Mouse (Mus musculus) activated CD4-positive, CD25-positive, alpha-beta regulatory T cell (primary cell): ENCODE results near the gene Rtp3. TPM values are rescaled to one million over a fixed set of nuclear protein-coding genes. Genes with fewer than 3 reads are reported as not detected.

Source experiments
- polyA plus RNA-seq, 2 experiments: library from polyadenylated mRNA; unstranded; fragments of 100-300 nt; shearing (Covaris generic); gene quantifications; one replicate each; pipeline ENCODE4 v1.2.1; 2017

Rtp3 gene
- not detected for polyA plus RNA-seq

DNA sequence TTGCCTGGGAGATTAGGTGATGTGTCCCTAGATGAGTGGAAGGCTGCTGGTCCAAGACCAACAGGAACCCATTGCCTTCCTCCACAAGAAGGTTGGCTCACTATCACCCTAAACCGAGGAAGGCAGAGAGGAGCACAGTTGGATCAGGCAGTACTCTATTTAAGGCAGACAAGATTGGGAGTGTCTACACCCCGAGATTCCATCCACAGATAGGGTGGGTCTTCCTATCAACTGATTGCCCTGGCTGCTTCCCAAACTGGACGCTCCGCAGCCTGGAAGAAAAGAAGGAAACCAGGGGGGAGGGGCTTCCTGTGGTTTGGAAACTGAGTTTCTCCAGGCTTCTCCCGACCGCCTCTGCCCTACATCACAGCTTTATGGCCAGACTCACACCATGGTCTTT, at the start of gene Rtp3:
Gene Rtp3 (minus strand): TSS at position 380 of the 400 bp plus-strand sequence.

GRCm38 (mm10) chr9:111019022-111019421, 28.6 kb upstream of the Rtp3 start, which contains the start of gene Ltf:
TSS of gene Ltf (plus strand) at chr9:111019271.

GRCm38 (mm10) chr9:110951397-110951796, 39.0 kb downstream of the Rtp3 start, which contains the start of gene Lrrc2:
TSS of gene Lrrc2 (plus strand) at chr9:110951545.

DNA sequence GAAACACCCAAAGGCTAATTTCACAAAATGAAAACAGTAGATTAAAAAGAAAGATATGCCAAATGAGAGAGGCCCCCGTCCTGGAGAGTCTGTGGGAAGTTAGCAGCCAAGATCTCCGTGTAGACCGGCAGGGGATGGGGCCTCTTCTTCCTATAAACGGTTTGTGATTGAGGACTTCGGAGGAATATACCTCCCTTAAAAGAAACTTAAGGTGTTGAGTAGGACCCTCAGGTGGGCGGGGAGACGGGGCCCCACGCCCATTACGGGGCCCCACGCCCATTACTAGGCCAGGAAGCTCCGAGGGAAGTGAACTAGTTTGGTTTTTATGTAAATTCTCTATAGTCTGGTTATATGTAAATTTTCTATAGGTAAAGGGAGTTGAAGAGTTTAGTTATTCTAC, 44.5 kb downstream of the Rtp3 start, which contains the start of gene Tdgf1:
Gene Tdgf1 (minus strand): TSS at position 233 of the 400 bp plus-strand sequence.

Other genes with a start within 250 kb of the Rtp3 start
- gene Myl3, start 248.7 kb downstream of the Rtp3 start, polyA plus RNA-seq: not detected
- under 1 TPM in 1 of 2 experiments, not detected in 1; 0.07 TPM for gene Pth1r, start 243.4 kb downstream of the Rtp3 start, polyA plus RNA-seq
- gene Prss42, start 192.4 kb downstream of the Rtp3 start, polyA plus RNA-seq: not detected
- not detected for gene Prss44, start 176.6 kb downstream of the Rtp3 start, polyA plus RNA-seq
- under 1 TPM in 1 of 2 experiments, not detected in 1; 0.10 TPM for gene Prss43, start 163.9 kb downstream of the Rtp3 start, polyA plus RNA-seq
- under 1 TPM in 1 of 2 experiments, not detected in 1; 0.20 TPM for gene Prss45, start 156.0 kb downstream of the Rtp3 start, polyA plus RNA-seq
- not detected for gene Prss46, start 146.1 kb downstream of the Rtp3 start, polyA plus RNA-seq
- under 1 TPM in 1 of 2 experiments, not detected in 1; 0.77 TPM for gene Prss50, start 132.6 kb downstream of the Rtp3 start, polyA plus RNA-seq
- 10 to 100 TPM; 20.6 to 33.1 TPM for gene Als2cl, start 110.7 kb downstream of the Rtp3 start, polyA plus RNA-seq
- gene Tmie, start 110.5 kb downstream of the Rtp3 start, polyA plus RNA-seq: 10 to 100 TPM in 1 of 2 experiments, 1 to 10 TPM in 1; 6.7 to 16.9 TPM
- gene Fam240a, start 73.7 kb downstream of the Rtp3 start, polyA plus RNA-seq: 1 to 10 TPM in 1 of 2 experiments, not detected in 1; 5.1 TPM
- 1 to 10 TPM; 3.3 to 7.6 TPM for gene Tdgf1, start 44.4 kb downstream of the Rtp3 start, polyA plus RNA-seq
- gene Lrrc2, start 39.0 kb downstream of the Rtp3 start, polyA plus RNA-seq: under 1 TPM in 1 of 2 experiments, not detected in 1; 0.12 TPM
- 1 to 10 TPM in 1 of 2 experiments, not detected in 1; 1.3 TPM for gene Ltf, start 28.7 kb upstream of the Rtp3 start, polyA plus RNA-seq
- 10 to 100 TPM in 1 of 2 experiments, 1 to 10 TPM in 1; 6.4 to 28.2 TPM for gene Ccrl2, start 66.9 kb upstream of the Rtp3 start, polyA plus RNA-seq
- gene Lrrfip2, start 127.0 kb upstream of the Rtp3 start, polyA plus RNA-seq: 10 to 100 TPM; 31.1 to 32.0 TPM